Mouse (Mus musculus): ENCODE data around the gene Plxna4.

DNA sequence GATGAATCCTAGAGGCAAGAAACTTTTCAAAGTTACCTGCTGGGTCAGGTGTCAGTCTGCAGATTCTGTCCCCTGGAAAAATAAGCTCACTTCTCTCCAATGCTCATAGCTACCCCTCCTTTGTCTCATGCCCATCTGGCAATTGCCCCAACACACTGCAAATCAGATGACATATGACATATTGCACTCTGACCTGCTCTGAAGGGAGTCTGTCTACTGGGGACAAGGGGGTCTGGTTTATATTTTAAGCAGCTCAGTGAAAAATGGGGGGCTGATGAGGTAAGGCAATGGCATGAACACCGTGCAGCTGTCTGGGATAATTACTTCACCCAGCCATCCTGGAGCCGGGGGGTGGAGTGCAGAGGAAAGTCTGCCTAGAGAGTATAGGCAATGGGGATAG is 142.7 kb downstream of the Plxna4 start:
- TF ChIP-seq CTCF (IDR thresholded peaks at IDR 0.05; ENCODE audit: insufficient read depth, low read depth, low read length) = no peak
- no peak for TF ChIP-seq POLR2A (IDR thresholded peaks at IDR 0.05; ENCODE audit: insufficient read depth, low read depth, low read length)

Measured in olfactory bulb, adult 2 months (tissue).